Mouse (Mus musculus) ZHBTc4 (cell line): ENCODE measurements around the gene Acsl3.

Experiments
- DNase-seq: peaks from one replicate; pipeline ENCODE4 v3.0.0-alpha.2; 2011; ENCODE audit warnings: low read depth, low spot score

Acsl3 gene

DNA sequence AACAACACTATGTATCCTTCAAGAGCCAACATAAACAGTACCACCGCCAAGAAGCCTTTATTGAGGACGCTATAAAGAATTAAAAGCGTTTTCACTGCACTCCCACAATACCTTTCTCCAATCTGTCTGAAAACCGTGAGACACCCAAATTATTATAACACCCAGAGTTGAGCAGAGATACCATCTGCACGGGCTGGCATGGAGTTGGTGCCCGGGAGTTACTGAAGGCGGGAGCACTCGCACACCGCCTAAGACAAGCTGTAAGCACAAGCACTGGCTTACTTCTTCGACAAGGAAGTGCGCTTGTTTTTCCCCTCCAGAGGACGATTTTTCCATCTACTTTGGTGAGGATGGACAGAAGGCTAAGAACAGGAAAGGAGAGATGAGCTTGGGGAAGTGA, 84.6 kb downstream of the Acsl3 start:
- no peak for DNase-seq

DNA sequence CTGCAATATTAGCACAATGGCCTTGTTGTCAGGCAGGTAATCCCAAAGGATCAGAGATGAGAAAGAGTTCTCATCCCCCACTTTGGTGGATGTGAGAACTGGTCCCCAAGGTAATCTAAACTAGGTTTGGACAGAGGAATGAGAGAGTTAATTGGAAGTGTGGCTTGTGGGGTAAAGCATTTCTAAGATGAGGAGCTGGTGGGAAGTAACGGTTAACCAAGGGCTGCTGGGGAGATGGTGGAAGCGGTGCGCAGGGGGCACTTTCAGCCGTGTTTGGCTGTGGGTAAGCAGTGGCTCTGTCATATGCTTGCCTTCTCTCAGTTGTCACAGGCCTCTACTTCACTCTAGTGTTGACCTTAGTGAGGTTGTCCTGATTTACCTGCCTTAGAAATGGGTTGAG, 85.7 kb downstream of the Acsl3 start:
- DNase-seq = no peak

GRCm38 (mm10) chr1:78745230-78745777, 87.7 kb downstream of the Acsl3 start:
- DNase-seq = no peak
